Mouse (Mus musculus) T-helper 17 cell (primary cell): ENCODE measurements around the gene Slc4a4.
"Not testable (repeated sequence)": the region's sequence is repeated elsewhere in the genome, so short reads cannot be mapped to it uniquely, and the experiment has no call there.

Experiments
- in situ Hi-C, 2 experiments: fragments of 300-600 bp; cut with MboI, MseI; formaldehyde crosslinking; loops; 1 replicate in 1 of 2; 2 replicates in 1 of 2; pipeline ENCODE4 v1.15.1; 2025; ENCODE audit warnings: high pct_unique_total_duplicates in 2 of 2

Slc4a4 gene

DNA sequence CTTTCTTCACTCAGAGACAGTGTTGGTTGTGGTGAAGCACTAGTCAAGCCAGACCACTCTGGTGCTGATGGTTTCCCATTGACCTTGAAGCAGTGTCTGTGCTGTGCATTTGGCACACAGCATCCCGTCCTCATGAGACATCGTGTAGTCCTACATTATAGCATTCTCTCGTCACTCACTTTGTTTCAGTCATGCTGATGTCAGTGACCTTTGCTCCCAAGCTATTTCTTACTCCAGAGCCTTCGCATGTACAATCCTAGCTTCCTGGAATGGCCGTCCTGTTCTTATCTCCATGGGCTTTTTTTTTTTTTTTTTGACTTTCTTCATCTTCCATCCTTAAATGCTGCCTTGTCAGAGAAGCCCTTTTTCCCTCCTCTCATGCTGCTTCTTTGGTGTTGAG lies 71.1 kb downstream of the Slc4a4 start:
- in situ Hi-C loops: no loop called here

GRCm38 (mm10) chr5:88958966-88959365 lies 72.3 kb downstream of the Slc4a4 start:
- in situ Hi-C loops: no loop called here

DNA sequence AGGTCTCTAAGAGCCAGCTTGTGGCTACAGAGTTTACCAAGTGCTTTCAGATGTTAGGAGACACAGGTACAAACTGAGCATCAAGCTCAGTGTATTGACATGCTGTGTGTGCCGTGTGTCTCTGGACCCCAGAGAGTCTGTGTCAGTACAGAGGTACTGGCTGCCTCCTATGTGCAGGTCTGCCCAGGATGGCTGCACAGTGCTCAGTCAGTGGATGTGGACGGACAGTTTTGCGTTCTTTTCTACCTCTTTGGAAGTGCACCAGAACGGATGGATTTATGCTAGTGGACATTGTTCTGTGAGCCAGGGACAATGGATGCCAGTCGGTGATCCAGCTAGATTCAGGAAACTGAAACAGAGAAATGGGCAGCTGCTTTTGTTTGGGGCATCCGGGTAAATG lies 72.8 kb downstream of the Slc4a4 start:
- in situ Hi-C loops: no loop called here

DNA sequence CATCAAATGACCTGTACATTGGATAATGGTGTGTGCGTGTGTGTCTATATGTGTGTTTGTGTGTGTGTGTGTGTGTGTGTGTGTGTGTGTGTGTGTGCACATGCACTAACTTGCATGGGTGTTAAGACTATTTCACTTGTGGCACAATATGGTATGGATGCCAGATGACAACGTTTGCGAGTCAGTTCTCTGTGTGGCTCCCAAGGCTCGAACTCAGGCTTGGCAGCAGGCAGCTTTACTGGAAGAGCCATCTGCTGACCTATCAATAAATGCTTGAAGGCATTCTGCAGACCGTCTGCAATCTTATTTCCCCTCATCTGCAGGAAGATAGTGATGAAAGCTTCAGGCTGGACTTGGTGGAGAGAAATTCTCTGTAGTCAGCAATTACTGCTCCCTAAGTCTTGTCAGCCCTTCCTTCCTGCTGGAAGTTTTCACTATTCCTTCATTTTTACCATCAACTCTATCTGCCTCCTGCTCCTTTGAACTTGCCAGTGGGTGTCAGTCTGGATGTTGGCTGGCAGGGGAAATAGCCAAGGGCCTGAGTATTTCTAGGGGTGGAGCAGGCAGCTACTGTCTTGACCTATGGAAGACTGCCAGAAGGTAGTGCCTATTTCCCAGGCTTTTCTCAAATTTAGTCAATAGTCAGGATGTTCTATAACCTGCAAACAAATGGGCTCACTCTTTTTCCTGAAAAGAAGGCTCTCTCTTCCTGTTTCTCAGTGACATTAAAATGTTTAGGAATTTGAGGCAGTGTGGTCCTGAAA lies 73.9 kb downstream of the Slc4a4 start:
- in situ Hi-C loops: no loop called here

GRCm38 (mm10) chr5:88961351-88961761 lies 74.7 kb downstream of the Slc4a4 start:
- in situ Hi-C loops: no loop called here

GRCm38 (mm10) chr5:88964685-88965290 lies 78.2 kb downstream of the Slc4a4 start:
- in situ Hi-C loops: no loop called here

GRCm38 (mm10) chr5:88966507-88966906 lies 79.9 kb downstream of the Slc4a4 start:
- in situ Hi-C loops: no loop called here

DNA sequence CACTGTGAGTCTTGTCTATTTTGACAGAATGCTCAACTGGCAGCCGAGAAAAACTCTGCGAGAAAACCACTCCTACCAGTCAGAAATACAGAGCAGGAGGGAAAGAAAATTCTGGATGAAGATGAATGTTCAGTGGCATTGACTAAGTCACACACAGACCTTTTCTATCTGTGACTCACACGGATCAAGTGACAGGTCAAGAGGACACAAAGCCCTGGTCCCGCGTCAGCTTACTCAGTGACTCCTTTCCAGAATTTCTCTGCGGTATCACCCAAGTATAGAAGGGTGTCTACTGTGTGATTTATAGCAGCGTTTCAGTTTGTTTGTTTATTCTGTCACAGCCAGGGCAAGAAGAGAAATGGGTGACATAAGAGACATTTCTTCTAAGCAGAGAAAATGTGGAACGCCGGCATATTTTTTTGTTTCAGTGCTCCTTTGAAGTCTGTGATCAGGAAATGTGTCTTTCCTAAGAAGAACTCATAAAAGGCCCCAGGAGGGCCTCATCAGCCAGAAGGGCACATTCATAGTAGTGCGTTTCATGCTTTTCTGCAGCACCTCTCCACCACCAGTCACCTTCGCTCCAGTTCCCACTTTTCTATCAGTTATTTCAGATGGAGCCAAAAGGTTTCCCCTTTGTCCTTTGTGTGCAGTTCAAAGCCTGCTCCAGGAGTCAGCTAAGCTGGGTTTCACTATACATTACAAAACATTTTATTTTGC lies 82.5 kb downstream of the Slc4a4 start:
- in situ Hi-C loops: no loop called here

- in situ Hi-C loops: no loop called here
These were observed 84.9 kb downstream of the Slc4a4 start for GRCm38 (mm10) chr5:88971554-88971953.

DNA sequence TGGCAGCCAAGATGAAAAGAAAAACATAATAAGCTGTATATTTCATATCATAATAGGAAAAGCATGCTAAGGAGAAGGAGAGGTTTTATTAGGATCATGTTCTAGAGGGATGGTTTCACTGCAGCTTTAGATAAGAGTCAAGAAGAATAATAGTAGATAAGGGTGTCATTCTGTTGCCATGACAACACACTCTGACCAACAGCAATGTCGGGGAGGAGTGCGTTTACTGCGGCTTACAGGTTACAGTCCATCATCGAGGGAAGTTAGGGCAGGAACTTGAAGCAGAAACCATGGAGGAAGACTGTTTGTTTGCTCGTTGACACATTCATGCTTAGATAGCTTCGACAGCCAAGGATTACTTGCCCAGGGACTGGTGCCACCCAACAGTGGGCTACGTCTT lies 85.7 kb downstream of the Slc4a4 start:
- in situ Hi-C loops: no loop called here

DNA sequence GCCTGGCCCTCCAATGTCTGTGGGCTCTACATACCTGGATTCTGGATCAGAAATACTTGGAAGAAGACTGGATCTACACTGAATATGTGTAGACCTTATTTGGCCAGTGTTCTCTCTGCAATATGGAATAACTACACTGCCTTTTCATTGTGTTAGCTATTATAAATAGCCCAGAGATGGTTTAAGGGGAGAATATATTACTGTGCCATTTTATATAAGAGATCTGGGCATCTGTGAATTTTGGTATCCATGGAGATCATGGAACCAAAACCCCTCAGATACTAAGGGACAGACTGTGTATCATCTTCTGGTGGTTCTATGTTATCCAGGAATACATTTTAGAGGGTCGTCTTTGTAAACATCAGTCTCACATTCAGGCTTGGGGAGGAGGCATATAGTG lies 86.5 kb downstream of the Slc4a4 start:
- in situ Hi-C loops: no loop called here

GRCm38 (mm10) chr5:88975694-88976093 lies 89.1 kb downstream of the Slc4a4 start:
- in situ Hi-C loops: no loop called here

DNA sequence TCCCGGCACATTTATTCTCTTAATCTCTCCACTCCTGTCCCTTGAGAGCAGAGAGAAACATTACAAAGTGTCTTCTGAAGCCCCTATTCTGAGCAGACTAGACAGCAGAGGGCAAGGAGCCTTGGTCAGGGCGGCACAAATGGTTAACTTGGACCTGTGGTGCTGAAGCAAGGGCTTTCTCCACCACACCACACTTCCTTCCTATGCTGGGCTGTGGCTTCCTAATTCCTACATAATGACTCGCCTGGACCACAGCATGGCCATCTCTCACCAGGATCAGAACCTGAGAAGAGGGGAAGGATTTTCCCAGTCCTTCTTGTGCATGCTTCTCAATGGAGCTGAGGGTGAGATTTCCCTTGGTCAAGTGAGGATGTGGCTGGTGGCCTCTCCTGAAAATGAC lies 89.8 kb downstream of the Slc4a4 start:
- in situ Hi-C loops: no loop called here

GRCm38 (mm10) chr5:88980740-88981139 lies 94.1 kb downstream of the Slc4a4 start:
- in situ Hi-C loops: no loop called here

DNA sequence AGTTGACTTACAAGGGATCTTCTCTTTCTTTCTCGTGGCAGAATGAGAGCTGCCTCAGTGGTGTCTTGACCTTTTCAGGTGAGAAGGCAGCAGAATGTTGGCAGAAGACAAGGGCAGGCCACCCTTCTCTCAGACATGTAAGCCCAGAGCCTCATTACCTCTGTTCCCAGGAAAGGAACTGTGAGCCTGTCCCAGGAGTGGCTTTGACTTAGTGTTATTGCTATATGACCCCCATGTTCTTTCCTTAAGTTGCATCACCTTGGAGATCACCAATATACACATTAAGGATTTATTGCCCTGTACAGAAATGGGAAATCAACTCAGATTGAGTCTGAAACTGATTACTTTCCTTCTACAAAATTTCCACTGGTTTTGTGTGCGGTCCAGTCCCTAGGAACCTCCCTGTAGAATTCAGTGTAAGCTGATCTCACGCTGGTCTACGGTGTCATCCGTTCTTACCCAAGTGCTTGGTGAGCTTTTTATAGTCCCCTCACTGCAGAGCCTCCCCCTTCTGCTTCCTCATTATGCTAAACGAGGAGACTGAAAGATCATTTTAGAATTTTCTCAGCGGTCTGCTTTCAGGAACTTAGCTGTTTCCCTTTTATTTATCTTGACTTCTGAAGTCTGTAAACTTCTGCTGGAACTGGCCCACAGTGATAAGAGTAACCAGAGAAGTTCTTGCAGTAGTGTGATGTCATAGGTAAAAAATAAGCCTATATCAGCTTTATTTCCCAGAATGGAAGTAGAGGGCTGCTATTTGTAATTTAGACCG lies 94.8 kb downstream of the Slc4a4 start:
- in situ Hi-C loops: no loop called here

DNA sequence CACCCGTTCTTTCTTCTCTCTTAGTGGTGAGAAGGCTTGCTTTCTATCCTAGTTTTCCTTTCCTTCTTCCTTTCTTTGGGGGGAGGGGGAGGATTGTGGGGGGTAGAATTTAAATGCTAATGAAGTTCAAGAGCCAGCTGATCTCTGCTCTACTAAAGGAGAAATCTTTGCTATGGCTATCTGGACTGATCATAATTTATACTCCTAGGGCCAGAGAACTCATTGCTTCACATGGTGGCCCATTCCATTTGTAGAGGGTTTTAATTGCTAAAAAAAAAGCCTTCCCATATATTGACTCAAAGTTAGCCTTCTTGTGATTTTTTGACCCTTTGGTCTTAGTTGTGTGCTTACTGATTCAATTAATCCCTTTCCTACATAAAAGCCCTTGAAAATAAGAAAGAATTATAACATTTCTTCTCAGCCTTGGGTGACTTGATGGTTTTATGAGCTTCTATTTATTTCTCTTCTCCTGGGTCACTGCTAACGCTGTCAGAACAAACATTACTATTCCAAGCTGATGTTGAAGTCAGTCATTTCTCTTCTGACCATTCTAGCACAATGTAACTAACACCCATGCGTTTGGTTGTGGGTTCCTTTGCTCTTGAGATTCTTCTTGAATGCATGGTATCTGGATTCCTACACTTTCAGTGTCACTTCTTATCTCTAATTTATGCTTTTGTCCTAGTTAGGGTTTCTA lies 95.6 kb downstream of the Slc4a4 start:
- in situ Hi-C loops: no loop called here

- in situ Hi-C loops: no loop called here
These were observed 96.6 kb downstream of the Slc4a4 start for GRCm38 (mm10) chr5:88983170-88983569.

DNA sequence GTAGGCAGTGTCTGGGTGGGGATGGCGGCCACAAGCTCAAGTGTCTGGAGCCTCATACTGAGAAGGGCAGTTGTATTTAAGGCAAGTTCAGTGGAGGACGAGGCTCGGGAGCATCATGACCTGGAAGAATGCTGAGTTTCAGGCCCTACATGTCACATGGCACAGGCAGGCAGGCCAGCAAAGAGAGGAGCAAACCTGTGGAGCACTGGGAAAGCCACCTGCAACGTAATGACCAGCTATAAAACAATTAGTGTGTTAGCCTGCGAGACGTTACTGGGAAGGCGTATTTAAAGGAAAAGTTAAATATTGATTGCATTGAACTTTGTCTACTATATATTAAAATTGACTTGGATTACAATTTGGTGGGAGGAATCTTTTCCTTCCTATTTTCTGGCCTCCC lies 97.0 kb downstream of the Slc4a4 start:
- in situ Hi-C loops: no loop called here

GRCm38 (mm10) chr5:88989018-88989417 lies 102.4 kb downstream of the Slc4a4 start:
- in situ Hi-C loops: no loop called here

DNA sequence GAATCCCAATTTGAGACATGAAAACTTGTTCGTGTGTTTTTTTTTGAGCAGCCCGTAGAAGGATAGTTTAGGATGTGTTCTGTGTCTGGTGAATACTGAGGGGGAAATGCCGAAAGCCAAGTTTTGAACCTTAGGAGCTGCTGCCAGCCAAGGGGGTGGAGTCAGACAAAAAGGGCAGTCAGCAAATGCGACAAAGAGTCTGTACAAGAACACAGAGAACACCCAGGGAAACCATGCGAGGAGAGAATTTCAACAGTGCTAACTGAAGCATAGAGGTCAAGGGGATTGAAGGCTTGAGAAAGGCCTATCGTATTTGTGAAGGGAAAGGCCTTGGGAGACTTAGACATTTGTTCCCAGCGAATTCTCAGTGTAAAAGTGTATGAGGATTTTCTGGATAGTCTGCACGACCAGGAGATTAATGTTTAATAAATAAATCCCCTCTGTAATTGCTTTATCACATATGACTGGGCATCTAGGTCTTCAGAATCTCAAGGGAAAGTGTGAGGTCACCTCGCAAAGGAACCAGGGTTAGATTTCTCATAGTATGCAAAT lies 103.7 kb downstream of the Slc4a4 start:
- in situ Hi-C loops: no loop called here

DNA sequence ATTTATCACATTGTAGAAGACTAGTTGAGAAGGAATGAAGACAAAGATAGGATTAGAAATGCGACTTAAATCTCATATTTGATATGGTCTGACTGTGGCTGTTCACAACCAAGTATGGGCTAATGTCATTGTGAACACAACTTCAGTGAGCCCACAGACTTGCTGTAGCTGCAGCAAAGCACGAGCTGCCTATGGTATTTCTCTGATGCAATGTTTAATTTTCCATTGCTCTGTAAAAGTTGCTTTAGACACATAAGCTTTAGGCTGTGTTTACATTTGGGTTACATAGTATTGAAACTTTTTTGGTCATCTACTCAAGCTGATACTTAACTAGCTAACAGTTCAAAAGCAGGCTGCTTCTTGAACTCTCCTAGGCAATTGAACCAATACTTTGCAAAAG lies 104.7 kb downstream of the Slc4a4 start:
- in situ Hi-C loops: not testable (repeated sequence)
